Comparison of ENCODE assay signal across 25 mouse cellular contexts in genomic region chrX:57298946-57299345, GRCm38 (mm10). TPM values are rescaled to one million over a fixed set of nuclear protein-coding genes. Genes with fewer than 3 reads are reported as not detected.
DNase-seq lines count a peak whose midpoint lies in the region; ATAC-seq and TF ChIP-seq lines count a peak whose summit lies in the region.
"Had no signal": no experiment of that assay in that cellular context is flagged by ENCODE, and none has a peak within 500 bp of the region (broad histone marks: within the 10 kb centered on the region; RNA-seq: fewer than 3 reads in every experiment).

No protein-coding gene starts in this region.

- no peaks in the 10 kb centered on the region for H3K36me3 ChIP-seq in liver, embryonic 13.5 days
- H3K36me3 ChIP-seq in liver, embryonic 11.5 days (ENCODE audit: control insufficient read depth, insufficient read depth, low read length): no peaks in the 10 kb centered on the region
- H3K36me3 ChIP-seq in G1E (replicated peaks) (no peaks in the 10 kb centered on the region), macrophage (ENCODE audit: inconsistent target) (no peaks in the 10 kb centered on the region)
- H3K36me3 ChIP-seq in hindbrain, embryonic 13.5 days: no peaks in the 10 kb centered on the region
- H3K36me3 ChIP-seq: embryonic facial prominence, embryonic 15.5 days; forebrain, embryonic 15.5 days; hindbrain, embryonic 15.5 days; limb, embryonic 10.5 days; midbrain, embryonic 13.5 days had no signal

- no peak overlapping the region for H3K27ac ChIP-seq in liver, embryonic 13.5 days
- no peak overlapping the region for H3K27ac ChIP-seq in liver, embryonic 11.5 days (ENCODE audit: low read depth, low read length)
- peak overlapping the region; percentile 50 for H3K27ac ChIP-seq in bone marrow macrophage, adult 2 months (ENCODE audit: insufficient read depth, low read depth, low read length)
- H3K27ac ChIP-seq in macrophage: peak overlapping the region; percentile 7; the same call in 1 of the 2 replicates
- H3K27ac ChIP-seq in hindbrain, embryonic 13.5 days: no peak overlapping the region
- H3K27ac ChIP-seq: embryonic facial prominence, embryonic 15.5 days; forebrain, embryonic 15.5 days; hindbrain, embryonic 15.5 days; kidney, postnatal 0 days; limb, embryonic 10.5 days; midbrain, embryonic 13.5 days had no signal

- H3K9me3 ChIP-seq in liver, embryonic 13.5 days (replicated peaks): no peaks in the 10 kb centered on the region
- H3K9me3 ChIP-seq in liver, embryonic 11.5 days (ENCODE audit: control insufficient read depth, low read length): no peaks in the 10 kb centered on the region
- no peaks in the 10 kb centered on the region for H3K9me3 ChIP-seq in G1E (replicated peaks)
- no peaks in the 10 kb centered on the region for H3K9me3 ChIP-seq in hindbrain, embryonic 13.5 days
- H3K9me3 ChIP-seq: embryonic facial prominence, embryonic 15.5 days; forebrain, embryonic 15.5 days; hindbrain, embryonic 15.5 days; limb, embryonic 10.5 days; megakaryocyte, embryonic 14.5 days; midbrain, embryonic 13.5 days had no signal

- H3K4me1 ChIP-seq in liver, embryonic 13.5 days (replicated peaks): no peaks in the 10 kb centered on the region
- no peaks in the 10 kb centered on the region for H3K4me1 ChIP-seq in liver, embryonic 11.5 days (replicated peaks; ENCODE audit: control insufficient read depth, insufficient read depth, low read length)
- peaks cover 4% of the 10 kb centered on the region; the same call in 1 of the 2 replicates for H3K4me1 ChIP-seq in G1E (ENCODE audit: insufficient read depth, low read depth, low read length)
- peaks cover 29% of the 10 kb centered on the region for H3K4me1 ChIP-seq in bone marrow macrophage, adult 2 months (ENCODE audit: control insufficient read depth, insufficient read depth, low read length)
- no peaks in the 10 kb centered on the region for H3K4me1 ChIP-seq in hindbrain, embryonic 13.5 days (replicated peaks)
- H3K4me1 ChIP-seq: forebrain, embryonic 15.5 days; hindbrain, embryonic 15.5 days; megakaryocyte, embryonic 14.5 days; midbrain, embryonic 13.5 days had no signal

- H3K4me3 ChIP-seq in liver, embryonic 13.5 days (replicated peaks): no peak overlapping the region
- no peak overlapping the region for H3K4me3 ChIP-seq in liver, embryonic 11.5 days (ENCODE audit: low read depth, low read length)
- H3K4me3 ChIP-seq in G1E (ENCODE audit: low read depth, low read length): no peak overlapping the region
- H3K4me3 ChIP-seq in bone marrow macrophage, adult 2 months (ENCODE audit: insufficient read depth, low read length): no peak overlapping the region
- H3K4me3 ChIP-seq in macrophage (ENCODE audit: inconsistent target): no peak overlapping the region
- no peak overlapping the region for H3K4me3 ChIP-seq in hindbrain, embryonic 13.5 days
- H3K4me3 ChIP-seq: embryonic facial prominence, embryonic 15.5 days; forebrain, embryonic 15.5 days; hindbrain, embryonic 15.5 days; limb, embryonic 10.5 days; megakaryocyte, embryonic 14.5 days; midbrain, embryonic 13.5 days had no signal

- no peaks in the 10 kb centered on the region for H3K27me3 ChIP-seq in liver, embryonic 13.5 days
- no peaks in the 10 kb centered on the region for H3K27me3 ChIP-seq in liver, embryonic 11.5 days (replicated peaks; ENCODE audit: control insufficient read depth, insufficient read depth, low read length)
- H3K27me3 ChIP-seq in G1E (ENCODE audit: insufficient read depth, low read length): no peaks in the 10 kb centered on the region
- no peaks in the 10 kb centered on the region for H3K27me3 ChIP-seq in hindbrain, embryonic 13.5 days
- H3K27me3 ChIP-seq: embryonic facial prominence, embryonic 15.5 days; forebrain, embryonic 15.5 days; hindbrain, embryonic 15.5 days; midbrain, embryonic 13.5 days had no signal

- H3K4me2 ChIP-seq in liver, embryonic 13.5 days: no peak overlapping the region
- no peak overlapping the region for H3K4me2 ChIP-seq in liver, embryonic 11.5 days
- H3K4me2 ChIP-seq in hindbrain, embryonic 13.5 days: no peak overlapping the region
- H3K4me2 ChIP-seq: embryonic facial prominence, embryonic 15.5 days; forebrain, embryonic 15.5 days; hindbrain, embryonic 15.5 days; midbrain, embryonic 13.5 days had no signal

- TF ChIP-seq POLR2A in bone marrow macrophage, adult 2 months (IDR thresholded peaks at IDR 0.05; ENCODE audit: borderline replicate concordance, low read depth, low read length): no peak

- intact Hi-C loops in left cerebral cortex, postnatal 14 days (cut with DNase I): no loop called here

- WGBS in liver, embryonic 13.5 days (ENCODE audit: insufficient replicate concordance): 31% methylated on average over 7 of the region's 7 CpGs
- 40% methylated on average over 7 of the region's 7 CpGs for WGBS in liver, embryonic 11.5 days
- 38% methylated on average over 7 of the region's 7 CpGs for WGBS in macrophage (ENCODE audit: missing documents)
- WGBS in hindbrain, embryonic 13.5 days: 81% methylated on average over 7 of the region's 7 CpGs

- TF ChIP-seq CTCF in G1E (IDR thresholded peaks at IDR 0.05; ENCODE audit: low read depth, low read length): no peak
- no peak for TF ChIP-seq CTCF in bone marrow macrophage, adult 2 months (IDR thresholded peaks at IDR 0.05; ENCODE audit: low read depth, low read length)

- DNase-seq in liver, embryonic 13.5 days: peak; percentile 1
- DNase-seq in liver, embryonic 11.5 days (ENCODE audit: low spot score): no peak
- no peak for DNase-seq in G1E (ENCODE audit: low spot score)
- no peak for DNase-seq in left cerebral cortex, postnatal 14 days (ENCODE audit: low spot score in 2 of 2)
- DNase-seq: adrenal gland, postnatal 14 days; cerebellum, postnatal 10 days; gastrocnemius, postnatal 14 days; heart, postnatal 36 days; kidney, adult 2 months; layer of hippocampus, adult 9-11 months; liver; liver, postnatal 0 days; thymus, adult 18-20 months; thymus, postnatal 36 days had no signal

- no peak overlapping the region for H3K9ac ChIP-seq in liver, embryonic 13.5 days
- H3K9ac ChIP-seq in liver, embryonic 11.5 days (ENCODE audit: low read depth, low read length): no peak overlapping the region
- no peak overlapping the region for H3K9ac ChIP-seq in hindbrain, embryonic 13.5 days
- H3K9ac ChIP-seq: embryonic facial prominence, embryonic 15.5 days; forebrain, embryonic 15.5 days; hindbrain, embryonic 15.5 days; liver, postnatal 0 days; midbrain, embryonic 13.5 days had no signal

- H3K79me2 ChIP-seq in macrophage (ENCODE audit: inconsistent target): peaks cover 17% of the 10 kb centered on the region

- no peak for ATAC-seq in liver, embryonic 13.5 days (ENCODE audit: low read depth)
- ATAC-seq in liver, embryonic 11.5 days (replicated peaks; ENCODE audit: low FRiP score): no peak
- ATAC-seq in G1E (ENCODE audit: extremely low read depth, insufficient number of reproducible peaks, low FRiP score, poor library complexity, severe bottlenecking): peak; percentile 15; the same call in 1 of the 2 replicates
- no peak for ATAC-seq in hindbrain, embryonic 13.5 days (ENCODE audit: low FRiP score)
- ATAC-seq: activated CD4-positive, CD25-positive, alpha-beta regulatory T cell, adult 4 months; forebrain, embryonic 15.5 days; liver, postnatal 0 days; midbrain, embryonic 13.5 days had no signal

RNA-seq across cellular contexts. Expression of gene Arhgef6, which starts 39.6 kb away (rescaled TPM):
- 3.3 and 4.6 TPM in 2 replicates for polyA plus RNA-seq in liver, embryonic 13.5 days (2015; fragmentation: Nextera tagmentation; extraction: Ambion mirVana)
- polyA plus RNA-seq in liver, embryonic 11.5 days (2014; fragmentation: Nextera tagmentation; extraction: Ambion mirVana): 6.9 and 8.4 TPM in 2 replicates
- 7.2 and 9.2 TPM in 2 replicates for total RNA-seq in G1E (2014; fragmentation: Nextera tagmentation)
- total RNA-seq in G1E (2017): 1.1 and 1.7 TPM in 2 replicates
- 0.17 and 0.25 TPM in 2 replicates for polyA plus RNA-seq in G1E (2012)
- 210 and 233 TPM in 2 replicates for polyA plus RNA-seq in bone marrow macrophage, adult 2 months (2012; ENCODE audit: insufficient read depth, insufficient read length, missing spikeins)
- 100 to 1,000 TPM in 17 of 26 experiments, 10 to 100 TPM in 7, 1 to 10 TPM in 2; 7.4 to 175 (median 120) TPM for total RNA-seq in macrophage (2018; cell fraction: chromatin; rRNA removed)
- 10 to 100 TPM; 48.9 to 94.7 (median 66.6) TPM for total RNA-seq in macrophage (2018; cell fraction: cytosol; rRNA removed)
- 100 to 1,000 TPM in 6 of 26 experiments, 10 to 100 TPM in 20; 11.6 to 169 (median 79.2) TPM for total RNA-seq in macrophage (2018; cell fraction: nucleus; rRNA removed)
- polyA plus RNA-seq in macrophage (2018): 38.1 to 78.3 TPM (median 73.9 TPM) in 3 replicates
- 10 to 100 TPM in 1 of 2 experiments, 1 to 10 TPM in 1; 10.0 to 12.9 TPM for total RNA-seq in left cerebral cortex, postnatal 14 days (2021)
- 5.7 and 7.8 TPM in 2 replicates for polyA plus RNA-seq in hindbrain, embryonic 13.5 days (2015; fragmentation: Nextera tagmentation; extraction: Ambion mirVana)

Comparison
In these comparisons a context has a peak if more than half of its experiments do, and no peak if none do; other contexts are left out.
1. H3K27ac ChIP-seq: peak in bone marrow macrophage, adult 2 months (single experiment) and macrophage (single experiment); none in liver, embryonic 13.5 days (single experiment), liver, embryonic 11.5 days (single experiment) and hindbrain, embryonic 13.5 days (single experiment).